Mouse (Mus musculus): ENCODE measurements around the gene Olfr69. TPM values are rescaled to one million over a fixed set of nuclear protein-coding genes. Genes with fewer than 3 reads are reported as not detected.
"Not testable (repeated sequence)": the region's sequence is repeated elsewhere in the genome, so short reads cannot be mapped to it uniquely, and the experiment has no call there.

Olfr69 gene
- polyA plus RNA-seq, 1 experiment from 2014 or later: not detected

DNA sequence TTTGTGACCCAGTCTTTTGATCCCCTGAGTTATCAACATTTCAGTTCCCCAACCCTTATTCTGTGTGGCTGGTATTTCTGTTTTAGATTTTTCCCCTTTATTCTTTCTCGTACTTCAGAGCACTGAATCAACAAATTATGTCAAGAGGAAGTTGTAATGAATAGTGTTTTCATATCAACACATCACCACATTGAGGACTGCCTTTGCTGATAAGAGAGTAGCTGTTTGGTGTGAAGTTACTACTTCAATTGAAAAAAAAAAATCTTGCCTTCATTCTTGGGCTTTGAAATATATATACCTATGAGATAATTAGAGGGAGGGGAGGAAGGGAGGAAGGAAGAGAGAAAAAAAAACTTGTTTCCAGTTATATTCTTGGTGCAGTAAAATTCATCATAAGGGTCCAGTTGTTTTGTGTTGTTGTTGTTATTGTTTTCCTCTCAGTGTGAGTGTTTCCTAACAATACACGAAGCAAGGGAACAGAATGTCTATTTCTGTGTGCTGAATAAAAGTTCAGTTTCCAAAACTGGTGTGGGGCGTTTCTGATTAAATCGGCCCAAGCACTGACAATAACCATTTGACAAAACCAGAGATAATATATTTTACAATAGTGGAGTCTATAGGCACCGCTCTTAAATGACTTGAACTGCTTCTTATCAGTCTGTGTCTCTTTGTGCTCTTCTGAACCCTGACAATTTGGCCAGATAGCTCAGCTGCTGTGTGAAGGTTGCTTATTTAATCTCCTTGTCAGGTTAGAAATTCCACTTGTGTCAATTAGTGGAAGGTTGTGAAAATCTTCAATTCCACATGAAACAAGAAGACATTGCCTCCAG, 37.8 kb upstream of the Olfr69 start:
- ATAC-seq (ENCODE audit: low read depth): no peak
- no peak overlapping the region for H3K9ac ChIP-seq (replicated peaks; ENCODE audit: low read depth, low read length)
- no peak overlapping the region for H3K4me3 ChIP-seq (ENCODE audit: low read depth, low read length)
- H3K4me1 ChIP-seq (ENCODE audit: control insufficient read depth, insufficient read depth, low read length): no peaks in the 10 kb centered on the region
- no peaks in the 10 kb centered on the region for H3K9me3 ChIP-seq (ENCODE audit: control insufficient read depth, low read length)
- WGBS: 76% methylated on average over 5 of the region's 5 CpGs
- no peaks in the 10 kb centered on the region for H3K27me3 ChIP-seq (ENCODE audit: control insufficient read depth, insufficient read depth, low read length)
- H3K36me3 ChIP-seq (ENCODE audit: control insufficient read depth, insufficient read depth, low read length): no peaks in the 10 kb centered on the region
- H3K4me2 ChIP-seq (ENCODE audit: low read depth, low read length): no peak overlapping the region
- H3K27ac ChIP-seq (ENCODE audit: low read depth, low read length): no peak overlapping the region

DNA sequence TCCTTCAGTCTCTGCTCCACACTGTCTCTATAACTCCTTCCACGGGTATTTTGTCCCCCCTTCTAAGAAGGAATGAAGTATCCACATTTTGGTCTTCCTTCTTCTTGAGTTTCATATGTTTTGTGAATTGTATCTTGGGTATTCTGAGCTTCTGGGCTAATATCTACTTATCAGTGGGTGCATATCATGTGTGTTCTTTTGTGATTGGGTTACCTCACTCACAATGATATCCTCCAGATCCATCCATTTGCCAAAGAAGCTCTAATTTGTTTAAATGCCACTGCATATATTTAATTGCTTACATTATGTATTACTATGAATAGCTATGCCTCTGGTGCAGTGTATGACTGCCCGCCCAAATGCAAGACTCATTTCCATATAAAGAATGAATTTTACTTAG, 36.7 kb upstream of the Olfr69 start:
- not testable (repeated sequence) for H3K36me3 ChIP-seq (ENCODE audit: control insufficient read depth, insufficient read depth, low read length); H3K4me1 ChIP-seq (ENCODE audit: control insufficient read depth, insufficient read depth, low read length); H3K27me3 ChIP-seq (ENCODE audit: control insufficient read depth, insufficient read depth, low read length); H3K4me2 ChIP-seq (ENCODE audit: low read depth, low read length); H3K9ac ChIP-seq (replicated peaks; ENCODE audit: low read depth, low read length); ATAC-seq (ENCODE audit: low read depth); H3K27ac ChIP-seq (ENCODE audit: low read depth, low read length); H3K9me3 ChIP-seq (ENCODE audit: control insufficient read depth, low read length); H3K4me3 ChIP-seq (ENCODE audit: low read depth, low read length)
- 74% methylated on average over 2 of the region's 2 CpGs for WGBS

DNA sequence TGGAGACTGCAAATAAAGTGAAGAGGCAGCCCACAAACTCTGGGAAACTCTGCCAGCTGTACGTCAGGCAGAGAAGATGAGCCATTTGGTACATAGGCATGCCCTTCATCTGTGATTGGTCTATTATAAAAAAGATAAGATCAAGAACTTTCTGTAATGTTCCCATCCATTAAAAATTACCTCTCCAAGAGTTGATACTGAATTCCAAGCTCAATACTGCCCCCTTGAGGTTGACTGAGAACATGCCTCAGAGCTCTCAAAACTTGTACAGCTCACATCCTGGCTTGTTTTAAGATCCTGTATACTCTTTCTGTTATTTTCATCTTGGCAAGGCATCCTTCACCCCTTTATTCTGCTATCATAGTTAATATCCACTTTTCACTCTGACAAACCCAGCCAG, 35.5 kb upstream of the Olfr69 start:
- no peak for ATAC-seq (ENCODE audit: low read depth)
- Histone ChIP-seq H3K36me3 (ENCODE audit: control insufficient read depth, insufficient read depth, low read length) (no peaks in the 10 kb centered on the region), H3K4me2 (ENCODE audit: low read depth, low read length) (no peak overlapping the region), H3K9ac (replicated peaks; ENCODE audit: low read depth, low read length) (no peak overlapping the region), H3K4me1 (ENCODE audit: control insufficient read depth, insufficient read depth, low read length) (no peaks in the 10 kb centered on the region), H3K9me3 (ENCODE audit: control insufficient read depth, low read length) (no peaks in the 10 kb centered on the region), H3K4me3 (ENCODE audit: low read depth, low read length) (no peak overlapping the region), H3K27me3 (ENCODE audit: control insufficient read depth, insufficient read depth, low read length) (no peaks in the 10 kb centered on the region), H3K27ac (ENCODE audit: low read depth, low read length) (no peak overlapping the region)
- WGBS: 71% methylated on average over 1 of the region's 1 CpGs

DNA sequence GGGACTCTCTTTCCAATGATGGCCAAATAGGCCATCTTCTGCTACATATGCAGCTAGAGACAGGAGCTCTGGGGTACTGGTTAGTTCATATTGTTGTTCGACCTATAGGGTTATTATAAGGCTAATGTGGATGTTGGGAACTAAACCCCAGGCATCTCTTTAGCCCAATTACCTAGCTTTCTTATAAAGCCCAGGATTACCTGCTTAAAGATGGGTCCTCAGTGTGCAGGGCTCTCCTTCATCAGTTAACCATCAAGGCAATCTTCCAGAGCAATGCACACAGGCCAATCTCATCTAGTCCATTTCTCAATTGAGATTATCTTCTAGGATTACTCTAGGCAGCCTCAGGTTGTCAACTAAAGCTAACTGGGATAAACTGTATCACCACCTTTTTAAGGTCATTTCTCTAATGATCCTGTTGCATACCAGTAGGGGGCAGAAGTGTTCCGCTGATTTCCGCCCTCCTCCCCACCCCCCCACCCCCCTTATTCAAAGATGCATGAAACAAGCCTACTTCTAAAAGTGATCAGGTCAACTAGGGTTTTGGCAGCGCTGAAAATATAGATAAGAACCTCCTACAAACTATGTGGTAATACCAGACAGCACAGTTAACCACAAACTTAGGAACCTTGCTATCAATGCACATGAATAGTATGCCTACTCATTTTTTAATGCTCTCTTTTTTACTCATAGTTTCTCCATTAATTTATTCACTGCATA, 21.4 kb upstream of the Olfr69 start:
- H3K36me3 ChIP-seq (ENCODE audit: control insufficient read depth, insufficient read depth, low read length): no peaks in the 10 kb centered on the region
- no peaks in the 10 kb centered on the region for H3K9me3 ChIP-seq (ENCODE audit: control insufficient read depth, low read length)
- H3K27ac ChIP-seq (ENCODE audit: low read depth, low read length): no peak overlapping the region
- H3K4me2 ChIP-seq (ENCODE audit: low read depth, low read length): no peak overlapping the region
- no peak for ATAC-seq (ENCODE audit: low read depth)
- H3K27me3 ChIP-seq (ENCODE audit: control insufficient read depth, insufficient read depth, low read length): no peaks in the 10 kb centered on the region
- no peak overlapping the region for H3K4me3 ChIP-seq (ENCODE audit: low read depth, low read length)
- H3K9ac ChIP-seq (replicated peaks; ENCODE audit: low read depth, low read length): no peak overlapping the region
- WGBS: 31% methylated on average over 4 of the region's 4 CpGs
- no peaks in the 10 kb centered on the region for H3K4me1 ChIP-seq (ENCODE audit: control insufficient read depth, insufficient read depth, low read length)

- no peak within 1 kb of the TSS for H3K9ac ChIP-seq (replicated peaks; ENCODE audit: low read depth, low read length)
- no peaks in the 10 kb centered on the region for H3K4me1 ChIP-seq (ENCODE audit: control insufficient read depth, insufficient read depth, low read length)
- no peaks in the 10 kb centered on the region for H3K36me3 ChIP-seq (ENCODE audit: control insufficient read depth, insufficient read depth, low read length)
- H3K27ac ChIP-seq (ENCODE audit: low read depth, low read length): no peak within 1 kb of the TSS
- H3K4me2 ChIP-seq (ENCODE audit: low read depth, low read length): no peak within 1 kb of the TSS
- ATAC-seq (ENCODE audit: low read depth): no peak
- no peak within 1 kb of the TSS for H3K4me3 ChIP-seq (ENCODE audit: low read depth, low read length)
- WGBS: 83% methylated on average over 3 of the region's 3 CpGs
- no peaks in the 10 kb centered on the region for H3K27me3 ChIP-seq (ENCODE audit: control insufficient read depth, insufficient read depth, low read length)
- no peaks in the 10 kb centered on the region for H3K9me3 ChIP-seq (ENCODE audit: control insufficient read depth, low read length)
Measured at GRCm38 (mm10) chr7:103791721-103792120, 20.3 kb upstream of the Olfr69 start, which contains the start of gene Olfr67. TSS of gene Olfr67 (minus strand) at chr7:103791821.

GRCm38 (mm10) chr7:103779598-103779997, 8.2 kb upstream of the Olfr69 start, which contains the start of gene Olfr68:
TSS of gene Olfr68 (minus strand) at chr7:103779698.
- no peak for ATAC-seq (ENCODE audit: low read depth)
- no peak within 1 kb of the TSS for H3K27ac ChIP-seq (ENCODE audit: low read depth, low read length)
- H3K27me3 ChIP-seq (ENCODE audit: control insufficient read depth, insufficient read depth, low read length): no peaks in the 10 kb centered on the region
- H3K4me1 ChIP-seq (ENCODE audit: control insufficient read depth, insufficient read depth, low read length): no peaks in the 10 kb centered on the region
- WGBS: 81% methylated on average over 3 of the region's 3 CpGs
- no peaks in the 10 kb centered on the region for H3K36me3 ChIP-seq (ENCODE audit: control insufficient read depth, insufficient read depth, low read length)
- H3K9me3 ChIP-seq (ENCODE audit: control insufficient read depth, low read length): no peaks in the 10 kb centered on the region
- H3K4me3 ChIP-seq (ENCODE audit: low read depth, low read length): no peak within 1 kb of the TSS
- no peak within 1 kb of the TSS for H3K4me2 ChIP-seq (ENCODE audit: low read depth, low read length)
- no peak within 1 kb of the TSS for H3K9ac ChIP-seq (replicated peaks; ENCODE audit: low read depth, low read length)

DNA sequence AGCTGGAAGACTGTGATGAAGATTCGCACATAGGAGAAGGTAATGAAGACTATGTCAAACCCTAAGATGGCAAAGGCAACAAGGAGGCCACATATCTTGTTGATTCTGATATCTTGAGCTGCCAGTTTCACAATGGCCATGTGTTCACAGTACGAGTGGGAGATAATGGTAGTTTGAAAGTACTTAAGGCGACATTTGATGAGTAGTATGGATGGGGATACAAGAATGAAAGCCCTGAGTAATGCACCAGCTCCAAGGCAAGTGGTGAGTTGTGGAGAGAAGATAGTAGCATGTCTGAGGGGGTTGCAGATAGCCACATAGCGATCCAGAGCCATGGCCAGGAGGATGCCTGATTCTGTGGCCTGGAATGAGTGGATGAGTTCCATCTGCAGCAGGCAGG, 6.3 kb upstream of the Olfr69 start:
- not testable (repeated sequence) for H3K4me2 ChIP-seq (ENCODE audit: low read depth, low read length); H3K9ac ChIP-seq (replicated peaks; ENCODE audit: low read depth, low read length); ATAC-seq (ENCODE audit: low read depth); H3K36me3 ChIP-seq (ENCODE audit: control insufficient read depth, insufficient read depth, low read length); H3K9me3 ChIP-seq (ENCODE audit: control insufficient read depth, low read length); H3K4me1 ChIP-seq (ENCODE audit: control insufficient read depth, insufficient read depth, low read length); H3K27me3 ChIP-seq (ENCODE audit: control insufficient read depth, insufficient read depth, low read length); H3K4me3 ChIP-seq (ENCODE audit: low read depth, low read length); H3K27ac ChIP-seq (ENCODE audit: low read depth, low read length)
- WGBS: 94% methylated on average over 4 of the region's 4 CpGs

- WGBS: 95% methylated on average over 6 of the region's 6 CpGs
- ATAC-seq (ENCODE audit: low read depth); H3K27ac ChIP-seq (ENCODE audit: low read depth, low read length); H3K4me3 ChIP-seq (ENCODE audit: low read depth, low read length); H3K4me2 ChIP-seq (ENCODE audit: low read depth, low read length); H3K9me3 ChIP-seq (ENCODE audit: control insufficient read depth, low read length); H3K36me3 ChIP-seq (ENCODE audit: control insufficient read depth, insufficient read depth, low read length); H3K9ac ChIP-seq (replicated peaks; ENCODE audit: low read depth, low read length); H3K27me3 ChIP-seq (ENCODE audit: control insufficient read depth, insufficient read depth, low read length); H3K4me1 ChIP-seq (ENCODE audit: control insufficient read depth, insufficient read depth, low read length): not testable (repeated sequence)
Measured at GRCm38 (mm10) chr7:103767687-103768086, 3.7 kb downstream of the Olfr69 start.

DNA sequence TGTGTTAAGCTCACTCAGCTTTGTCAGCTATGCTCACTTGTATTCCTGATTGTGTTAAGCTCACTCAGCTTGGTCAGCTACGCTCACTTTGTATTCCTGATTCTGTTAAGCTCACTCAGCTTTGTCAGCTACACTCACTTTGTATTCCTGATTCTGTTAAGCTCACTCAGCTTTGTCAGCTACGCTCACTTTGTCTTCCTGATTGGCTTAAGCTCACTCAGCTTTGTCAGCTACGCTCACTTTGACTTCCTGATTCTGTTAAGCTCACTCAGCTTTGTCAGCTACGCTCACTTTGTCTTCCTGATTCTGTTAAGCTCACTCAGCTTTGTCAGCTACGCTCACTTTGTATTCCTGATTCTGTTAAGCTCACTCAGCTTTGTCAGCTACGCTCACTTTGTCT, 9.2 kb downstream of the Olfr69 start:
- not testable (repeated sequence) for ATAC-seq (ENCODE audit: low read depth)

More for the DNA sequence above, 9.2 kb downstream of the Olfr69 start:
- H3K4me2 ChIP-seq (ENCODE audit: low read depth, low read length); H3K9me3 ChIP-seq (ENCODE audit: control insufficient read depth, low read length); H3K27me3 ChIP-seq (ENCODE audit: control insufficient read depth, insufficient read depth, low read length); H3K4me1 ChIP-seq (ENCODE audit: control insufficient read depth, insufficient read depth, low read length); H3K36me3 ChIP-seq (ENCODE audit: control insufficient read depth, insufficient read depth, low read length); H3K27ac ChIP-seq (ENCODE audit: low read depth, low read length); H3K4me3 ChIP-seq (ENCODE audit: low read depth, low read length); H3K9ac ChIP-seq (replicated peaks; ENCODE audit: low read depth, low read length): not testable (repeated sequence)
- WGBS: 83% methylated on average over 6 of the region's 6 CpGs

Data from neural tube, embryonic 14.5 days (tissue).